Mouse (Mus musculus): ENCODE measurements around the gene Zyx. TPM values are rescaled to one million over a fixed set of nuclear protein-coding genes. Genes with fewer than 3 reads are reported as not detected.

Zyx gene
- polyA plus RNA-seq, 1 experiment = 40.1 TPM

DNA sequence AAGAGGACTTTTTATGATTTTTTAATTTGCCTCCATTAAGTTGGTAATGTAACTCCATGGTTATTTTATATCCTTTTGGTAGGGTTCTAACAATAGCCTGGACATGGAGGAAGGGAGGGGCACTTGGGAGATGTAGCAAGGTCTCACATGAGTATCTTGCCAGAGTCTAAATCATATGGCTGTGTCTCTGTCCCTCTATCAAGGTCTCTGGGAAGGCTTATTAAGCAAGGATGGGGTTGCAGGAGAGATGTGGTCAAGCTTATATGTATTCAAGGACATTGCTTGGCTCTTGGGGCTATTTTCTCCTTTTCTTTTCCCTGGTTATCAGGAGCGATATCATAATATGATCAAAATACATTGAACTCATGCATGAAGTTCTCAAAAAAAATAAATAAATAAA, 49.6 kb downstream of the Zyx start:
- no peak overlapping the region for H3K4me3 ChIP-seq (ENCODE audit: control insufficient read depth, low read depth, low read length)
- no peaks in the 10 kb centered on the region for H3K27me3 ChIP-seq (ENCODE audit: control insufficient read depth, insufficient read depth, low read length)
- no peak overlapping the region for H3K27ac ChIP-seq (ENCODE audit: control insufficient read depth, insufficient read depth, low read depth, low read length)
- H3K36me3 ChIP-seq (ENCODE audit: control insufficient read depth, insufficient read depth, low read length) = no peaks in the 10 kb centered on the region
- TF ChIP-seq POLR2A (IDR thresholded peaks at IDR 0.05; ENCODE audit: control insufficient read depth, low read depth, low read length) (no peak), CTCF (IDR thresholded peaks at IDR 0.05; ENCODE audit: control insufficient read depth, insufficient read depth, insufficient replicate concordance, low read depth, low read length) (no peak)
- no peaks in the 10 kb centered on the region for H3K4me1 ChIP-seq (ENCODE audit: control insufficient read depth, insufficient read depth, low read length)

DNA sequence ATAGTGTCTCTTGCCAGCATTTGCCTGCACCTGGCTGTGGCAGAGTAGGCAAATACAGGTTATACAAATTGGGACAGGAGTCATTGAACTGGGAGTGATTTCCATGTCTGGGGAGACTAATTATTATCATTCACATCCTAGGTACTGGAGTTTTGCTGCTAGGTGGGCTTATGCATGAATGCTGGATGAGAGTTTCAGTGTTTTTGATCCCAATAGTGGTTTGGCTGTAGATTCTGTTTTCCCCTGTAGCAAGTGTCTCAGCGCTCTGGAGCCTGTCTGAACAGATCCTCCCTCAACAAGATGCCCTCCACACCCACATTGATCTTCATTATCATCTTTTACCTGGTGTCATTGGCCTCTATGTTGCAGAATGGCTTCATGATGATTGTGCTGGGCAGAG, 50.5 kb downstream of the Zyx start, which contains the start of gene Tas2r143:
Gene Tas2r143 (plus strand): TSS at position 301 of the 400 bp plus-strand sequence.
- no peaks in the 10 kb centered on the region for H3K4me1 ChIP-seq (ENCODE audit: control insufficient read depth, insufficient read depth, low read length)
- TF ChIP-seq CTCF (IDR thresholded peaks at IDR 0.05; ENCODE audit: control insufficient read depth, insufficient read depth, insufficient replicate concordance, low read depth, low read length) (no peak), POLR2A (IDR thresholded peaks at IDR 0.05; ENCODE audit: control insufficient read depth, low read depth, low read length) (no peak)
- no peak within 1 kb of the TSS for H3K4me3 ChIP-seq (ENCODE audit: control insufficient read depth, low read depth, low read length)
- H3K27me3 ChIP-seq (ENCODE audit: control insufficient read depth, insufficient read depth, low read length) = no peaks in the 10 kb centered on the region
- no peak within 1 kb of the TSS for H3K27ac ChIP-seq (ENCODE audit: control insufficient read depth, insufficient read depth, low read depth, low read length)
- H3K36me3 ChIP-seq (ENCODE audit: control insufficient read depth, insufficient read depth, low read length) = no peaks in the 10 kb centered on the region

DNA sequence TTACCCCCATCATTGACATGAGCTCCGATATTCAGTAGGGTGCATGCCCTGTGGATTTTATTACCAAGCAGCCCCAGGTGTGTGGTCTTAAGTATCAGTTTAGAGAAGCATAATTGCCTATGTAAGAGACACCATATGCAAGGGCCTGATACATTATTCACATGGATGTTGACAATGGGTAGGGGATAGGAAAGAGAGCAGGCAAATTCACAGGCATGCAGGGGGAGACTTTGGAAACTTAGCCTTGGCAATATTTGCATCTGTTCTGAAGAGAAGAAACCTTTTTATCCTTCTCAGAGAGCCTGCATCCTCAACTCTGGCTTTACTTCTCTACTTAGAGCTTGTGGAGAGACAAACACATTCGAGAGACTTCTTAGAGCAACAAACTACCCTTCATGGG, 55.7 kb downstream of the Zyx start, which contains the start of gene Tas2r135:
Gene Tas2r135 (plus strand): TSS at position 301 of the 400 bp plus-strand sequence.
- Histone ChIP-seq H3K27me3 (ENCODE audit: control insufficient read depth, insufficient read depth, low read length) (no peaks in the 10 kb centered on the region), H3K4me3 (ENCODE audit: control insufficient read depth, low read depth, low read length) (no peak within 1 kb of the TSS), H3K4me1 (ENCODE audit: control insufficient read depth, insufficient read depth, low read length) (no peaks in the 10 kb centered on the region), H3K27ac (ENCODE audit: control insufficient read depth, insufficient read depth, low read depth, low read length) (no peak within 1 kb of the TSS), H3K36me3 (ENCODE audit: control insufficient read depth, insufficient read depth, low read length) (no peaks in the 10 kb centered on the region)
- TF ChIP-seq CTCF (IDR thresholded peaks at IDR 0.05; ENCODE audit: control insufficient read depth, insufficient read depth, insufficient replicate concordance, low read depth, low read length) = no peak
- no peak for TF ChIP-seq POLR2A (IDR thresholded peaks at IDR 0.05; ENCODE audit: control insufficient read depth, low read depth, low read length)

Other genes with a start within 250 kb of the Zyx start
- not detected in 2 replicates for gene Tas2r139, start 208.7 kb upstream of the Zyx start, polyA plus RNA-seq (2012; rRNA removed)
- not detected in 2 replicates for gene Tas2r144, start 134.3 kb upstream of the Zyx start, polyA plus RNA-seq (2012; rRNA removed)
- gene Gstk1, start 103.7 kb upstream of the Zyx start, polyA plus RNA-seq (2012; rRNA removed) = 6.3 and 6.5 TPM in 2 replicates
- gene Tmem139, start 87.7 kb upstream of the Zyx start, polyA plus RNA-seq (2012; rRNA removed) = 0.12 TPM in 1 of 2 replicates, not detected in the other
- 7.4 and 10.4 TPM in 2 replicates for gene Casp2, start 84.6 kb upstream of the Zyx start, polyA plus RNA-seq (2012; rRNA removed)
- gene Clcn1, start 62.9 kb upstream of the Zyx start, polyA plus RNA-seq (2012; rRNA removed) = 0.84 and 0.89 TPM in 2 replicates
- gene Fam131b, start 25.0 kb upstream of the Zyx start, polyA plus RNA-seq (2012; rRNA removed) = 11.9 and 12.0 TPM in 2 replicates
- gene Epha1, start 23.6 kb downstream of the Zyx start, polyA plus RNA-seq (2012; rRNA removed) = 0.30 and 0.76 TPM in 2 replicates
- gene Tas2r143, start 50.6 kb downstream of the Zyx start, polyA plus RNA-seq (2012; rRNA removed) = not detected in 2 replicates
- not detected in 2 replicates for gene Tas2r135, start 55.8 kb downstream of the Zyx start, polyA plus RNA-seq (2012; rRNA removed)
- gene Tas2r126, start 84.9 kb downstream of the Zyx start, polyA plus RNA-seq (2012; rRNA removed) = not detected in 2 replicates
- 0.16 TPM in 1 of 2 replicates, not detected in the other for gene Olfr458, start 115.6 kb downstream of the Zyx start, polyA plus RNA-seq (2012; rRNA removed)
- not detected in 2 replicates for gene Olfr457, start 126.7 kb downstream of the Zyx start, polyA plus RNA-seq (2012; rRNA removed)
- gene Olfr456, start 137.6 kb downstream of the Zyx start, polyA plus RNA-seq (2012; rRNA removed) = 0.20 and 0.42 TPM in 2 replicates
- 0.02 and 0.15 TPM in 2 replicates for gene Olfr455, start 198.0 kb downstream of the Zyx start, polyA plus RNA-seq (2012; rRNA removed)
- gene Tcaf3, start 248.1 kb downstream of the Zyx start, polyA plus RNA-seq (2012; rRNA removed) = not detected in 2 replicates